Mouse (Mus musculus) WW6 (cell line): ENCODE measurements at regions not wholly inside any gene's neighbourhood (a gene's known extent, or its start where the extent isn't known, plus 50 kb on each side); places are given as distances from the start of the nearest gene placed in this dataset.
"Not testable (repeated sequence)": the region's sequence is repeated elsewhere in the genome, so short reads cannot be mapped to it uniquely, and the experiment has no call there.

Experiments used
- DNase-seq: peaks from one replicate; pipeline ENCODE4 v3.0.0-alpha.2; 2013; ENCODE audit warnings: low read depth, low spot score

GRCm38 (mm10) chr9:8731141-8731540 is 168.5 kb upstream of the Pgr start:
- DNase-seq, result no peak

- DNase-seq, result peak; percentile 22
Observed at GRCm38 (mm10) chr9:8733485-8733884, 166.1 kb upstream of the Pgr start.

- DNase-seq, result no peak
Observed at GRCm38 (mm10) chr9:8740190-8740589, 159.4 kb upstream of the Pgr start.

GRCm38 (mm10) chr9:8749878-8750277 is 149.8 kb upstream of the Pgr start:
- no peak for DNase-seq

GRCm38 (mm10) chr9:8760876-8761275 is 138.8 kb upstream of the Pgr start:
- DNase-seq, result no peak

GRCm38 (mm10) chr9:8769398-8769797 is 130.2 kb upstream of the Pgr start:
- DNase-seq, result not testable (repeated sequence)

- DNase-seq, result peak; percentile 45
Observed at GRCm38 (mm10) chr9:8769996-8770395, 129.6 kb upstream of the Pgr start.

- DNase-seq, result not testable (repeated sequence)
Observed at GRCm38 (mm10) chr9:8781336-8781735, 118.3 kb upstream of the Pgr start.

GRCm38 (mm10) chr9:8814236-8814635 is 85.4 kb upstream of the Pgr start:
- no peak for DNase-seq

- no peak for DNase-seq
Observed at GRCm38 (mm10) chr9:8823719-8824371, 75.8 kb upstream of the Pgr start.

- no peak for DNase-seq
Observed at GRCm38 (mm10) chr9:8832150-8832549, 67.5 kb upstream of the Pgr start.

- no peak for DNase-seq
Observed at GRCm38 (mm10) chr9:8837073-8837472, 62.6 kb upstream of the Pgr start.

- no peak for DNase-seq
Observed at GRCm38 (mm10) chr9:8838356-8838755, 61.3 kb upstream of the Pgr start.

GRCm38 (mm10) chr9:8838891-8839290 is 60.7 kb upstream of the Pgr start:
- no peak for DNase-seq
